Mouse (Mus musculus): ENCODE data around the gene Rnft1.

GRCm38 (mm10) chr11:86500795-86501194, 16.3 kb downstream of the Rnft1 start:
- TF ChIP-seq POLR2A (IDR thresholded peaks at IDR 0.05; ENCODE audit: control insufficient read depth, extremely low read depth, insufficient read depth, low read length, poor library complexity) = no peak
- TF ChIP-seq CTCF (IDR thresholded peaks at IDR 0.05; ENCODE audit: borderline replicate concordance, control insufficient read depth, extremely low read depth, insufficient read depth, low read length, poor library complexity) = no peak

All from thymus, adult 2 months (tissue).